Mouse (Mus musculus) urinary bladder, postnatal 4 days (tissue): ENCODE data around the gene Tbc1d25.

ENCODE experiments used
- DNase-seq, 2 experiments: peaks; one replicate each; pipeline ENCODE4 v3.0.0; 2021 to 2022; ENCODE audit warnings: low spot score in 2 of 2

The Tbc1d25 gene

GRCm38 (mm10) chrX:8179646-8180045 lies 3.7 kb upstream of the Tbc1d25 start:
- no peak for DNase-seq

DNA sequence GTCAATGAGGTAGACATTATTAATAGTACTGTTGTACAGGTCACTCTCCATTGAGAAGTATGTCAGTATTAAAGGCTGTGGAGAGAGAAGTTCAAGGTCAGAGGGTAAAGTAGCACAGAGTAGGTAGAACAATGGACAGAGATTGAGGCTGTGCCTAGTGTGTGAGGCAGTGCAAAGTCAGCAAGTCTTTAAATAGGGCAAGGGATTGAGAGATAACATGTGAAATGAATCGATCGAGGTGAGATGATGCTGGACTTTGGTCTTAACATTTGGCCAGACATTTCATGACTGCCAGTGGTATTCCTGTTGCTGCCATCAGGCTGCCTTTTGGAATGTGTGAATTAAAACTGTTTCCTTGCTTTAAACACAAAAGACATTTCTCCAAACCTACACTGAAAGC lies 2.9 kb upstream of the Tbc1d25 start:
- DNase-seq: no peak

DNA sequence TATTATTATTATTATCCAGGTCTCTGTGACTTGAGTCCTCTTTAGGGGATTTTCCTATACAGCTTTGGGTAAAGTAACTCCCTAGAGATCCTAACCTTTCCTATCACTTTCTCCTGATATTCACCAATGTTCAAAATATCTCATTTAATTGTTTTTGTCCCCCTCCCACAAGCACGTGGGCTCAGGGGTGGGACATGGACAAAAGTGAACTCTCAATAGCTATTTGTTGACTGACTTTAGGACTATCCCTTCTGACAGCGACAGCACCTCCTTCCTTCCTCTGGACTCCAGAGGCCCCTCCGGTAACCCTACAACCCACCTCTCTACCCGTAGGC lies 845 bp downstream of the Tbc1d25 start:
- no peak for DNase-seq

GRCm38 (mm10) chrX:8167716-8168647 lies 8.0 kb downstream of the Tbc1d25 start:
- no peak for DNase-seq

GRCm38 (mm10) chrX:8164471-8164870 lies 11.5 kb downstream of the Tbc1d25 start:
- no peak for DNase-seq

DNA sequence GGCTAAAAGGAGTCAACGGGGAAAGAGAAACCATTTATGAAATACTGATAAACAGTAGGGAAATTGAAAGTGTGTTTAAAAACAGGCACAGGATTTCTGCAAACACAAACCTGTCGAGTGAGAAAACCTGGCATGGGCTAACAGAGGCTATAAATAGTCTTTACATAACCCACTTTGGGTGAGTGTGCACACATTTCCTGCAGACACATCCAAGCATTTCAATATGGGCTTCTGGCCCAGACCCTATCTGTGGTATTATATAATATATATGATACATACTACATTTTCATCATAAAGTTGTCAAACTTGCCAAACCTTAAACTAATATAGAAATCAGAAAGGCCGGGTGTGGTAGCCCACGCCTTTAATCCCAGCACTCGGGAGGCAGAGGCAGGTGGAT lies 12.9 kb downstream of the Tbc1d25 start:
- DNase-seq: no peak

GRCm38 (mm10) chrX:8145153-8145991 lies 30.6 kb downstream of the Tbc1d25 start, which contains the start of gene Rbm3:
TSS of gene Rbm3 (minus strand) at chrX:8145880.
- DNase-seq: peak; percentile 76 to 87

DNA sequence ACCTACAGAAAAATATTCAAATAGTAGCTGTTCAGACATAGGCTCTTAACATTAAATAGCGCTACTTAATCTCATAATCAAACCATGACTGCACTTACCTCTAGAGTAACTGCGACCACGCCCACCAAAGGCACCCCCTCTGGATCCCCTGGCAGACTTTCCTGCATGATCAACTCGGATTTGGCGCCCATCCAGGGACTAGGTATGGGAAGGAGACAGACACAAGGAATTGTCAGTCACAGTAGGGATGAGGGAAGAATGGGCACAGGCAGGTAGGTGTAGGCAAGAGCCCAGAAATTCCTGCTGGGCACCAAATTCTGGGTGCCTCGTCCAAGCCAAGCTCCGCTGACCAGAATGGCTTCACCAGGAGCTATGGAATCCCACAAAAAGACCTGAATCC lies 32.2 kb downstream of the Tbc1d25 start:
- DNase-seq: no peak

GRCm38 (mm10) chrX:8142948-8143347 lies 33.0 kb downstream of the Tbc1d25 start:
- DNase-seq: no peak

DNA sequence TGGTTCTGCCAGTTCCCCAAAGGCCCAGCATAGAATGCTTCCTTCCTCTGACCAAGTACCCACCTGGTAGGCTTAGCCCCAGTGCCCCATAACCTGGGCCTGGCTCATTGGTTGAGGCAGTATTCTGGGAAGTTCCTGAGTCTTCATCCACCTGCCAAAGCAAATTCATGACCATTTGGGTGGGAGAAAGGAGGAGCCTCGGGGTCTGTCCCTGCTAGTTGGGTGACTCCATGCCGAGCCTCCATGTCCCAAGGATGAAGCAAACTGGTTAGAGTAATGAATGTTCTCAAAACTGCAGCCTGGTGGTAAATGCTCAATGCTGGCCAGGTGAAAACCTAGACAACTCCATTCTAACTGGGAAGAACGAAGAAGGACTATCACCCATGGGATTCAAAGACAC lies 34.9 kb downstream of the Tbc1d25 start:
- no peak for DNase-seq

- no peak for DNase-seq
These were observed 35.5 kb downstream of the Tbc1d25 start for GRCm38 (mm10) chrX:8140446-8140845.

DNA sequence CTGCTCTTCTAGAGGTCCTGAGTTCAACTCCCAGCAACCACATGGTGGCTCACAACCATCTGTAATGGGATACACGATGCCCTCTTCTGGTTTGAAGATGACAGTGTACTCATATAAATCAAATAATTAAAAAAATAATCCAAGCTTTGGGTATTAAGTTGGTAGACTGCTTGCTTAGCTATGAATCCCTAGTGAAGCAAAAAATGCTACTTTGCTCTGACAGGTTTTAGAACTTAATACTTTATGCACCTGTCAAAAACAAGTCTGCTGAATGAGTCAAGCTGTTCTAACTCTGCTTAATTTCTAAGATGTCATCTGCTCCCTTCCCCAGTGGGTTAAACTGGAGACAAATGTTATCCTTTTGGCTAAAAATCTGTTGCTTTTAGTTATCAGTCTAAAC lies 36.5 kb downstream of the Tbc1d25 start:
- DNase-seq: no peak

GRCm38 (mm10) chrX:8135886-8136285 lies 40.1 kb downstream of the Tbc1d25 start:
- no peak for DNase-seq

GRCm38 (mm10) chrX:8132017-8132976 lies 43.7 kb downstream of the Tbc1d25 start, which contains the start of gene Wdr13:
TSS of gene Wdr13 (minus strand) at chrX:8132892.
- DNase-seq: peak; percentile 83 to 84

DNA sequence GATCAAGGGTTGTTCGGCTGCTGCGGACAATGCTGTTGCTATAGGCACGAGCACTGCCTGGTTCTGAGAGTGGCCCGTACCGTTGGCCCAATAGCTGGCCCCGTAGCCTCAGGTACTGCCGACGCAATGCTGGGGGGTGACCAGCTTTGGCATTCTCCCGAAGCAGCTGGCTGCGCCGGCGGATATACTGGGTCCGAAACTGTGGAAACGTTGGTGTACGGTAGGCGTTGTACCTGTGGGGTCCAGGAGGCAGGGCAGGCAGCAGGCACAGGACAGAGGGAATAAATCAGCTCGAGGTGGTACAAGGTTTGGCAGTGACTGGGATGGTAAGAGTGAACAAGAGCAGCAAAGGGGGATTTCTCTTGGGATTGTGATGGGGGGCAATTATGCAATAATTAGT lies 44.6 kb downstream of the Tbc1d25 start:
- DNase-seq: no peak

GRCm38 (mm10) chrX:8125235-8125634 lies 50.7 kb downstream of the Tbc1d25 start:
- DNase-seq: no peak

GRCm38 (mm10) chrX:8123821-8124470 lies 52.0 kb downstream of the Tbc1d25 start:
- DNase-seq: no peak

- no peak for DNase-seq
These were observed 58.7 kb downstream of the Tbc1d25 start for GRCm38 (mm10) chrX:8117264-8117663.

DNA sequence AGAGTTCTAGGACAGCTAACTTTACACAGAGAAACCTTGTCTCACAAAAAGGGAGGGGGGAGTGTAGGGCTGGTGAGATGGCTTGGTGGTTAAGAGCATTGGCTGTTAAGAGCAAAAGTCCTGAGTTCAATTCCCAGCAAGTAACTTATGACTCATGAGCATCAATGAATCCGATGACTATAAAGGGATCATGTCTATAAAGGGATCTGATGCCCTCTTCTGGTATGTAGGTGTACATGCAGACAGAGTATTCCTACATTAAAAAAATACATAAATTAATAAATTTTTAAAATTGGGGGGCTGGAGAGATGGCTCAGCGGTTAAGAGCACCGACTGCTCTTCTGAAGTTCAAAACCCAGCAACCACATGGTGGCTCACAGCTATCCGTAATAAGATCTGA lies 60.7 kb downstream of the Tbc1d25 start:
- DNase-seq: no peak

- DNase-seq: no peak
These were observed 71.0 kb downstream of the Tbc1d25 start for GRCm38 (mm10) chrX:8105019-8105418.
